Mouse (Mus musculus) thymus, adult 2 months (tissue): ENCODE results near the gene Cep250. TPM values are rescaled to one million over a fixed set of nuclear protein-coding genes. Genes with fewer than 3 reads are reported as not detected.

Experiments used
- DNase-seq: peaks from one replicate; pipeline ENCODE4 v3.0.0; 2021
- H3K27ac ChIP-seq: fragments of 200-500 bp; 2 replicates; pipeline ENCODE4 v1.5.1; 2012; ENCODE audit warnings: low read length, control low read depth; ENCODE audit not compliant: control insufficient read depth, insufficient read depth
- H3K27me3 ChIP-seq: fragments of 200-500 bp; 2 replicates; pipeline ENCODE4 v1.6.1; 2012; ENCODE audit warnings: mild to moderate bottlenecking, low read length, moderate library complexity, mixed read lengths; ENCODE audit not compliant: control insufficient read depth, insufficient read depth
- H3K36me3 ChIP-seq: fragments of 200-500 bp; 2 replicates; pipeline ENCODE4 v1.6.1; 2012; ENCODE audit warnings: mild to moderate bottlenecking, low read length, moderate library complexity; ENCODE audit not compliant: control insufficient read depth, insufficient read depth
- H3K4me1 ChIP-seq: fragments of 200-500 bp; replicated peaks from 2 replicates; pipeline ENCODE4 v1.6.1; 2012; ENCODE audit warnings: low read length; ENCODE audit not compliant: control insufficient read depth, insufficient read depth
- H3K4me3 ChIP-seq: fragments of 200-500 bp; 2 replicates; pipeline ENCODE4 v1.5.1; 2012; ENCODE audit warnings: mild to moderate bottlenecking, low read length, control low read depth, moderate library complexity; ENCODE audit not compliant: control insufficient read depth, insufficient read depth
- CTCF ChIP-seq: fragments of 200-500 bp; IDR thresholded peaks from 2 replicates; pipeline ENCODE4 v1.5.1; 2012; ENCODE audit warnings: mild to moderate bottlenecking, control low read depth, low read length, moderate library complexity, borderline replicate concordance; ENCODE audit not compliant: control insufficient read depth, poor library complexity, insufficient read depth; ENCODE audit errors: extremely low read depth
- POLR2A ChIP-seq: fragments of 200-500 bp; IDR thresholded peaks from 2 replicates; pipeline ENCODE4 v1.6.1; 2012; ENCODE audit warnings: mild to moderate bottlenecking, low read length, control low read depth, moderate library complexity; ENCODE audit not compliant: control insufficient read depth, poor library complexity, insufficient read depth; ENCODE audit errors: extremely low read depth
- WGBS: fragments of 180-500 bp; shearing (Covaris S2); methylation state at CpG from one replicate; pipeline ENCODE4 v1.1.7; 2018; 5-methylcytosine and 5-hydroxymethylcytosine counted together
- polyA plus RNA-seq: library from polyadenylated mRNA; depleted of rRNA; stranded (reverse); fragments of >200 nt; gene quantifications from 2 replicates; pipeline ENCODE4 v1.2.3, GENCODE M21; 2012

The Cep250 gene
- polyA plus RNA-seq, 1 experiment = 31.6 TPM

- WGBS = 94% methylated on average over 10 of the region's 10 CpGs
- Histone ChIP-seq H3K27me3 (no peaks in the 10 kb centered on the region), H3K4me3 (no peak overlapping the region), H3K36me3 (peaks cover 14% of the 10 kb centered on the region), H3K27ac (no peak overlapping the region), H3K4me1 (no peaks in the 10 kb centered on the region)
- no peak for DNase-seq
- TF ChIP-seq CTCF (no peak), POLR2A (no peak)
Measured at GRCm38 (mm10) chr2:155961862-155962261, 5.6 kb downstream of the Cep250 start.

GRCm38 (mm10) chr2:155962991-155963390 lies 6.7 kb downstream of the Cep250 start:
- H3K27me3 ChIP-seq = no peaks in the 10 kb centered on the region
- H3K4me3 ChIP-seq = no peak overlapping the region
- TF ChIP-seq POLR2A (no peak), CTCF (no peak)
- no peaks in the 10 kb centered on the region for H3K4me1 ChIP-seq
- H3K36me3 ChIP-seq = peaks cover 20% of the 10 kb centered on the region
- DNase-seq = peak; percentile 30
- WGBS = 91% methylated on average over 1 of the region's 1 CpGs
- no peak overlapping the region for H3K27ac ChIP-seq

- Histone ChIP-seq H3K36me3 (peaks cover 31% of the 10 kb centered on the region), H3K27ac (no peak overlapping the region), H3K4me3 (no peak overlapping the region), H3K27me3 (no peaks in the 10 kb centered on the region), H3K4me1 (peaks cover 24% of the 10 kb centered on the region)
- no peak for DNase-seq
- no peak for TF ChIP-seq CTCF
- TF ChIP-seq POLR2A = no peak
- WGBS = 95% methylated on average over 6 of the region's 6 CpGs
Measured at GRCm38 (mm10) chr2:155973348-155973747, 17.1 kb downstream of the Cep250 start.

- WGBS = 66% methylated on average over 14 of the region's 14 CpGs
- peaks cover 24% of the 10 kb centered on the region for H3K36me3 ChIP-seq
Measured at GRCm38 (mm10) chr2:155974087-155974731, 18.0 kb downstream of the Cep250 start.

GRCm38 (mm10) chr2:155979328-155979991 lies 23.2 kb downstream of the Cep250 start:
- peak overlapping the region; percentile 84 for H3K27ac ChIP-seq
- H3K4me3 ChIP-seq = peak overlapping the region; percentile 22
- WGBS = 22% methylated on average over 5 of the region's 5 CpGs
- peaks cover 15% of the 10 kb centered on the region for H3K36me3 ChIP-seq
- peaks cover 41% of the 10 kb centered on the region for H3K4me1 ChIP-seq
- no peaks in the 10 kb centered on the region for H3K27me3 ChIP-seq
- TF ChIP-seq POLR2A (0 out of 2 replicates have a peak, but pooled peaks have one; percentile 25), CTCF (no peak)
- peak; percentile 65 for DNase-seq

More at GRCm38 (mm10) chr2:155974087-155974731, 18.0 kb downstream of the Cep250 start:
- peak; percentile 60; the same call in 1 of the 2 replicates for TF ChIP-seq CTCF
- TF ChIP-seq POLR2A = no peak
- Histone ChIP-seq H3K4me3 (peak overlapping the region; percentile 1; the same call in 1 of the 2 replicates), H3K4me1 (peaks cover 28% of the 10 kb centered on the region), H3K27me3 (no peaks in the 10 kb centered on the region), H3K27ac (peak overlapping the region; percentile 82)
- DNase-seq = peak; percentile 68

- H3K36me3 ChIP-seq = peaks cover 8% of the 10 kb centered on the region
- peak overlapping the region; percentile 7 for H3K4me3 ChIP-seq
- peaks cover 56% of the 10 kb centered on the region for H3K4me1 ChIP-seq
- 28% methylated on average over 7 of the region's 7 CpGs for WGBS
- TF ChIP-seq CTCF (peak; percentile 18; the same call in 1 of the 2 replicates), POLR2A (0 out of 2 replicates have a peak, but pooled peaks have one; percentile 34)
- DNase-seq = peak; percentile 75
- H3K27me3 ChIP-seq = no peaks in the 10 kb centered on the region
- peak overlapping the region; percentile 93 for H3K27ac ChIP-seq
Measured at GRCm38 (mm10) chr2:155985776-155986175, 29.5 kb downstream of the Cep250 start.

GRCm38 (mm10) chr2:155987131-155987530 lies 30.9 kb downstream of the Cep250 start:
- Histone ChIP-seq H3K4me3 (no peak overlapping the region), H3K27me3 (no peaks in the 10 kb centered on the region), H3K36me3 (peaks cover 18% of the 10 kb centered on the region), H3K4me1 (peaks cover 53% of the 10 kb centered on the region), H3K27ac (peak overlapping the region; percentile 93)
- 62% methylated on average over 6 of the region's 6 CpGs for WGBS
- TF ChIP-seq POLR2A (no peak), CTCF (no peak)
- no peak for DNase-seq
